Mouse (Mus musculus): ENCODE data around the gene Elk3. TPM values are rescaled to one million over a fixed set of nuclear protein-coding genes. Genes with fewer than 3 reads are reported as not detected.

Gene Elk3
- polyA plus RNA-seq, 1 experiment from 2014 or later, result 51.7 TPM

- H3K4me2 ChIP-seq (ENCODE audit: low read depth, severe bottlenecking), result peak overlapping the region; percentile 72
- no peaks in the 10 kb centered on the region for H3K27me3 ChIP-seq (ENCODE audit: control insufficient read depth, insufficient read depth, low read length)
- H3K36me3 ChIP-seq (ENCODE audit: control insufficient read depth, insufficient read depth, low read length), result no peaks in the 10 kb centered on the region
- peaks cover 12% of the 10 kb centered on the region; the same call in 1 of the 2 replicates for H3K4me1 ChIP-seq (ENCODE audit: control insufficient read depth, insufficient read depth, low read length)
- H3K27ac ChIP-seq (replicated peaks; ENCODE audit: low read depth, low read length), result peak overlapping the region; percentile 99
- H3K9me3 ChIP-seq (ENCODE audit: control insufficient read depth, low read length), result no peaks in the 10 kb centered on the region
- H3K4me3 ChIP-seq (ENCODE audit: low read depth, low read length), result peak overlapping the region; percentile 93
- 4% methylated on average over 4 of the region's 4 CpGs for WGBS
- peak overlapping the region; percentile 98 for H3K9ac ChIP-seq (ENCODE audit: low read length)
- peak; percentile 15; the same call in 1 of the 2 replicates for ATAC-seq (ENCODE audit: insufficient number of reproducible peaks, low FRiP score, low TSS enrichment, low read depth)
- DNase-seq (ENCODE audit: low spot score), result peak; percentile 59
Measured at GRCm38 (mm10) chr10:93311576-93311975, 641 bp upstream of the Elk3 start.

- Histone ChIP-seq H3K27ac (replicated peaks; ENCODE audit: low read depth, low read length) (peak overlapping the region; percentile 99), H3K9me3 (ENCODE audit: control insufficient read depth, low read length) (no peaks in the 10 kb centered on the region), H3K27me3 (ENCODE audit: control insufficient read depth, insufficient read depth, low read length) (no peaks in the 10 kb centered on the region), H3K4me3 (ENCODE audit: low read depth, low read length) (peak overlapping the region; percentile 93), H3K9ac (ENCODE audit: low read length) (peak overlapping the region; percentile 98), H3K4me1 (ENCODE audit: control insufficient read depth, insufficient read depth, low read length) (peaks cover 20% of the 10 kb centered on the region; the same call in 1 of the 2 replicates), H3K36me3 (ENCODE audit: control insufficient read depth, insufficient read depth, low read length) (no peaks in the 10 kb centered on the region), H3K4me2 (ENCODE audit: low read depth, severe bottlenecking) (peak overlapping the region; percentile 72)
- ATAC-seq (ENCODE audit: insufficient number of reproducible peaks, low FRiP score, low TSS enrichment, low read depth), result peak; percentile 26; the same call in 1 of the 2 replicates
- DNase-seq (ENCODE audit: low spot score), result peak; percentile 76
- WGBS, result under 1% methylated on average over 43 of the region's 43 CpGs
Measured at GRCm38 (mm10) chr10:93309934-93310621, 857 bp downstream of the Elk3 start.

- H3K36me3 ChIP-seq (ENCODE audit: control insufficient read depth, insufficient read depth, low read length), result no peaks in the 10 kb centered on the region
- DNase-seq (ENCODE audit: low spot score) (peak; percentile 79), ATAC-seq (ENCODE audit: insufficient number of reproducible peaks, low FRiP score, low TSS enrichment, low read depth) (peak; percentile 40; the same call in 1 of the 2 replicates)
- no peaks in the 10 kb centered on the region for H3K9me3 ChIP-seq (ENCODE audit: control insufficient read depth, low read length)
- under 1% methylated on average over 21 of the region's 23 CpGs for WGBS
- peak overlapping the region; percentile 98 for H3K9ac ChIP-seq (ENCODE audit: low read length)
- peaks cover 20% of the 10 kb centered on the region for H3K4me1 ChIP-seq (ENCODE audit: control insufficient read depth, insufficient read depth, low read length)
- no peaks in the 10 kb centered on the region for H3K27me3 ChIP-seq (ENCODE audit: control insufficient read depth, insufficient read depth, low read length)
- H3K4me2 ChIP-seq (ENCODE audit: low read depth, severe bottlenecking), result peak overlapping the region; percentile 72
- H3K4me3 ChIP-seq (ENCODE audit: low read depth, low read length), result peak overlapping the region; percentile 93
- peak overlapping the region; percentile 99 for H3K27ac ChIP-seq (replicated peaks; ENCODE audit: low read depth, low read length)
Measured at GRCm38 (mm10) chr10:93309131-93309933, 1.6 kb downstream of the Elk3 start.

DNA sequence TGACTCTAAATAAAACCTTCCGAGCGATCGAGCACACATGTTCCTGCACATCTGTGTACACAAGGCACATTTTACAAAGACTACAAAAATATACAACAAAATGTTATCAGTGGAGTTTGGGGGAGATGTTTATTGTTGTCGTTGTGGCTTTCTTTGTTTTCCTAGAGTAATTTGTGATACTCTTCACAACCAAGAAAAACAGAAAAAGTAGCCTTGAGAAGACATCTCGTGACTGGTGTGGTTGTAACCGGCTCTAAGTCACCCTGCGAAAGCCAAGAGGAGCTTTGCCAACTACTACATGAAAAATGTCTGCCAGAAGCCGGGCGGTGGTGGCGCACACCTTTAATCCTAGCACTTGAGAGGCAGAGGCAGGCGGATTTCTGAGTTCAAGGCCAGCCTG lies 4.6 kb downstream of the Elk3 start:
- 82% methylated on average over 11 of the region's 11 CpGs for WGBS
- DNase-seq (ENCODE audit: low spot score), result no peak
- Histone ChIP-seq H3K4me1 (ENCODE audit: control insufficient read depth, insufficient read depth, low read length) (peaks cover 16% of the 10 kb centered on the region), H3K9ac (ENCODE audit: low read length) (no peak overlapping the region), H3K27me3 (ENCODE audit: control insufficient read depth, insufficient read depth, low read length) (no peaks in the 10 kb centered on the region), H3K36me3 (ENCODE audit: control insufficient read depth, insufficient read depth, low read length) (no peaks in the 10 kb centered on the region), H3K4me3 (ENCODE audit: low read depth, low read length) (no peak overlapping the region), H3K4me2 (ENCODE audit: low read depth, severe bottlenecking) (peak overlapping the region; percentile 2; the same call in 1 of the 2 replicates), H3K9me3 (ENCODE audit: control insufficient read depth, low read length) (no peaks in the 10 kb centered on the region), H3K27ac (replicated peaks; ENCODE audit: low read depth, low read length) (no peak overlapping the region)
- no peak for ATAC-seq (ENCODE audit: insufficient number of reproducible peaks, low FRiP score, low TSS enrichment, low read depth)

GRCm38 (mm10) chr10:93305946-93306345 lies 5.0 kb downstream of the Elk3 start:
- H3K36me3 ChIP-seq (ENCODE audit: control insufficient read depth, insufficient read depth, low read length), result no peaks in the 10 kb centered on the region
- H3K27me3 ChIP-seq (ENCODE audit: control insufficient read depth, insufficient read depth, low read length), result no peaks in the 10 kb centered on the region
- H3K4me2 ChIP-seq (ENCODE audit: low read depth, severe bottlenecking), result peak overlapping the region; percentile 2; the same call in 1 of the 2 replicates
- no peak overlapping the region for H3K4me3 ChIP-seq (ENCODE audit: low read depth, low read length)
- H3K9me3 ChIP-seq (ENCODE audit: control insufficient read depth, low read length), result no peaks in the 10 kb centered on the region
- ATAC-seq (ENCODE audit: insufficient number of reproducible peaks, low FRiP score, low TSS enrichment, low read depth) (no peak), DNase-seq (ENCODE audit: low spot score) (no peak)
- H3K4me1 ChIP-seq (ENCODE audit: control insufficient read depth, insufficient read depth, low read length), result peaks cover 16% of the 10 kb centered on the region
- WGBS, result 57% methylated on average over 6 of the region's 6 CpGs
- H3K27ac ChIP-seq (replicated peaks; ENCODE audit: low read depth, low read length), result no peak overlapping the region
- no peak overlapping the region for H3K9ac ChIP-seq (ENCODE audit: low read length)

DNA sequence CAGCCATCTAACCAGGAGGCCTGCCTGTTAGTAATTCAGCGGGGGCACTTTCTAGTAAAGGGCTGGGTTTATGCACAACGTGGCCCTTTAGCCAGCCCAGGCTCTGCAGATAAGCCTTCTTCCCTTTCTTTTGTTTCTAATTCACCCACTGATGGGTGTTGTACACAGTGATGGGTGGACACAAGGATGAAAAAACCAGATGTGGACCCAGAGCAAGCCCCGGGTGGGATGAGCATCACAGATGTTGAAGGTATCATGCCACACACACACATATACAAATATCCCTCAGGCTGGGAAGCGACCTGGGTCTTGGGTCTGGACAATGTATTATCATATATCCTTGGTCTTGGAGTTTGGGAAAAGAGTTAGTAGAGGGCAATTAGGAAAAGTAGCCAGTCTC lies 7.7 kb downstream of the Elk3 start:
- H3K27ac ChIP-seq (replicated peaks; ENCODE audit: low read depth, low read length), result no peak overlapping the region
- ATAC-seq (ENCODE audit: insufficient number of reproducible peaks, low FRiP score, low TSS enrichment, low read depth), result no peak

GRCm38 (mm10) chr10:93301831-93302230 lies 9.1 kb downstream of the Elk3 start:
- no peaks in the 10 kb centered on the region for H3K9me3 ChIP-seq (ENCODE audit: control insufficient read depth, low read length)
- no peak for DNase-seq (ENCODE audit: low spot score)
- H3K4me1 ChIP-seq (ENCODE audit: control insufficient read depth, insufficient read depth, low read length), result peaks cover 11% of the 10 kb centered on the region; the same call in 1 of the 2 replicates
- no peak overlapping the region for H3K4me3 ChIP-seq (ENCODE audit: low read depth, low read length)
- no peak overlapping the region for H3K4me2 ChIP-seq (ENCODE audit: low read depth, severe bottlenecking)
- 79% methylated on average over 8 of the region's 8 CpGs for WGBS
- ATAC-seq (ENCODE audit: insufficient number of reproducible peaks, low FRiP score, low TSS enrichment, low read depth), result no peak
- H3K27me3 ChIP-seq (ENCODE audit: control insufficient read depth, insufficient read depth, low read length), result no peaks in the 10 kb centered on the region
- no peak overlapping the region for H3K27ac ChIP-seq (replicated peaks; ENCODE audit: low read depth, low read length)
- H3K36me3 ChIP-seq (ENCODE audit: control insufficient read depth, insufficient read depth, low read length), result no peaks in the 10 kb centered on the region
- H3K9ac ChIP-seq (ENCODE audit: low read length), result no peak overlapping the region

More for the DNA sequence above, 7.7 kb downstream of the Elk3 start:
- Histone ChIP-seq H3K4me3 (ENCODE audit: low read depth, low read length) (no peak overlapping the region), H3K9ac (ENCODE audit: low read length) (no peak overlapping the region), H3K27me3 (ENCODE audit: control insufficient read depth, insufficient read depth, low read length) (no peaks in the 10 kb centered on the region), H3K36me3 (ENCODE audit: control insufficient read depth, insufficient read depth, low read length) (no peaks in the 10 kb centered on the region), H3K4me1 (ENCODE audit: control insufficient read depth, insufficient read depth, low read length) (peaks cover 13% of the 10 kb centered on the region), H3K4me2 (ENCODE audit: low read depth, severe bottlenecking) (no peak overlapping the region), H3K9me3 (ENCODE audit: control insufficient read depth, low read length) (no peaks in the 10 kb centered on the region)
- WGBS, result 81% methylated on average over 4 of the region's 4 CpGs
- no peak for DNase-seq (ENCODE audit: low spot score)

GRCm38 (mm10) chr10:93298208-93298607 lies 12.7 kb downstream of the Elk3 start:
- no peak overlapping the region for H3K9ac ChIP-seq (ENCODE audit: low read length)

More at GRCm38 (mm10) chr10:93298208-93298607, 12.7 kb downstream of the Elk3 start:
- H3K4me2 ChIP-seq (ENCODE audit: low read depth, severe bottlenecking), result no peak overlapping the region
- H3K4me1 ChIP-seq (ENCODE audit: control insufficient read depth, insufficient read depth, low read length), result peaks cover 6% of the 10 kb centered on the region
- H3K36me3 ChIP-seq (ENCODE audit: control insufficient read depth, insufficient read depth, low read length), result no peaks in the 10 kb centered on the region
- H3K4me3 ChIP-seq (ENCODE audit: low read depth, low read length), result no peak overlapping the region
- no peak overlapping the region for H3K27ac ChIP-seq (replicated peaks; ENCODE audit: low read depth, low read length)
- WGBS, result 58% methylated on average over 7 of the region's 7 CpGs
- no peaks in the 10 kb centered on the region for H3K9me3 ChIP-seq (ENCODE audit: control insufficient read depth, low read length)
- no peak for DNase-seq (ENCODE audit: low spot score)
- no peak for ATAC-seq (ENCODE audit: insufficient number of reproducible peaks, low FRiP score, low TSS enrichment, low read depth)
- H3K27me3 ChIP-seq (ENCODE audit: control insufficient read depth, insufficient read depth, low read length), result no peaks in the 10 kb centered on the region

Data from limb, embryonic 11.5 days (tissue).